Mouse (Mus musculus) MEL (cell line): ENCODE measurements around the gene Npffr2. TPM values are rescaled to one million over a fixed set of nuclear protein-coding genes. Genes with fewer than 3 reads are reported as not detected.

Experiments used
- DNase-seq: peaks from one replicate; pipeline ENCODE4 v3.0.0; 2011; ENCODE audit warnings: low read depth, low spot score
- H3K27ac ChIP-seq: 2 replicates; pipeline ENCODE4 v1.5.1; 2012; ENCODE audit warnings: low read depth, mild to moderate bottlenecking, control low read depth, low read length, moderate library complexity; ENCODE audit not compliant: control insufficient read depth
- H3K27me3 ChIP-seq, 2 experiments: fragments of 150-350 bp in 1 of 2; sonication (generic) in 1 of 2; 2 replicates each; pipeline ENCODE4 v1.6.1; 2012; ENCODE audit warnings: low read length in 2 of 2, mild to moderate bottlenecking in 2 of 2, improper control_type of control experiment in 1 of 2, moderate library complexity in 1 of 2; ENCODE audit not compliant: insufficient read depth in 2 of 2, control insufficient read depth in 1 of 2
- H3K36me3 ChIP-seq, 2 experiments: 2 replicates each; pipeline ENCODE4 v1.6.1; 2012 to 2014; ENCODE audit warnings: low read length in 2 of 2, improper control_type of control experiment in 1 of 2, inconsistent platforms in 1 of 2, mild to moderate bottlenecking in 1 of 2; ENCODE audit not compliant: insufficient read depth in 2 of 2, control insufficient read depth in 1 of 2
- H3K4me1 ChIP-seq, 2 experiments: fragments of 150-350 bp in 1 of 2; sonication (generic) in 1 of 2; 2 replicates each; pipeline ENCODE4 v1.6.1; 2012; ENCODE audit warnings: low read length in 2 of 2, improper control_type of control experiment in 1 of 2, mild to moderate bottlenecking in 1 of 2; ENCODE audit not compliant: insufficient read depth in 2 of 2, control insufficient read depth in 1 of 2
- H3K4me3 ChIP-seq, 2 experiments: fragments of 150-350 bp in 1 of 2; sonication (generic) in 1 of 2; 2 replicates each; pipeline ENCODE4 v1.5.1; 2012; ENCODE audit warnings: low read depth in 2 of 2, low read length in 2 of 2, mild to moderate bottlenecking in 2 of 2, moderate library complexity in 2 of 2, control low read depth in 1 of 2, improper control_type of control experiment in 1 of 2; ENCODE audit not compliant: control insufficient read depth in 1 of 2, insufficient read depth in 1 of 2
- H3K79me2 ChIP-seq: 2 replicates; pipeline ENCODE4 v1.6.1; 2012; ENCODE audit warnings: mild to moderate bottlenecking, low read length, moderate library complexity; ENCODE audit not compliant: control insufficient read depth, poor library complexity, insufficient read depth
- H3K9ac ChIP-seq: 2 replicates; pipeline ENCODE4 v1.6.1; 2012; ENCODE audit warnings: low read depth, mild to moderate bottlenecking, control low read depth, low read length, moderate library complexity; ENCODE audit not compliant: control insufficient read depth, poor library complexity, severe bottlenecking
- H3K9me3 ChIP-seq: fragments of 150-350 bp; sonication (generic); replicated peaks from 2 replicates; pipeline ENCODE4 v1.6.1; 2012; ENCODE audit warnings: mild to moderate bottlenecking, low read length, improper control_type of control experiment, moderate library complexity; ENCODE audit not compliant: insufficient read depth
- CHD1 ChIP-seq: IDR thresholded peaks from 2 replicates; pipeline ENCODE4 v1.6.1; 2012; ENCODE audit warnings: low read depth, mild to moderate bottlenecking, inconsistent platforms, low read length, improper control_type of control experiment
- CHD2 ChIP-seq: IDR thresholded peaks from 2 replicates; pipeline ENCODE4 v1.6.1; 2011; ENCODE audit warnings: low read length, improper control_type of control experiment
- CTCF ChIP-seq, 3 experiments: IDR thresholded peaks in 2 of 3; conservative IDR thresholded peaks in 1 of 3; 2 replicates each; pipeline ENCODE4 v1.5.1; 2011 to 2012; ENCODE audit warnings: low read length in 3 of 3, low read depth in 2 of 3, mild to moderate bottlenecking in 2 of 3, improper control_type of control experiment in 1 of 3, inconsistent platforms in 1 of 3, mixed read lengths in 1 of 3, moderate library complexity in 1 of 3; ENCODE audit not compliant: control insufficient read depth in 1 of 3, insufficient read depth in 1 of 3, poor library complexity in 1 of 3, severe bottlenecking in 1 of 3
- EP300 ChIP-seq, 2 experiments: IDR thresholded peaks; 2 replicates each; pipeline ENCODE4 v1.6.1; 2011; ENCODE audit warnings: improper control_type of control experiment in 2 of 2, low read length in 2 of 2, low read depth in 1 of 2, mild to moderate bottlenecking in 1 of 2
- GATA1 ChIP-seq: IDR thresholded peaks from 2 replicates; pipeline ENCODE4 v1.6.1; 2011; ENCODE audit warnings: low read depth, low read length, improper control_type of control experiment
- MAFK ChIP-seq: IDR thresholded peaks from 2 replicates; pipeline ENCODE4 v1.6.1; 2011; ENCODE audit warnings: low read depth, mild to moderate bottlenecking, low read length, improper control_type of control experiment, borderline replicate concordance
- MAX ChIP-seq: IDR thresholded peaks from 2 replicates; pipeline ENCODE4 v1.6.1; 2011; ENCODE audit warnings: low read length, improper control_type of control experiment
- MXI1 ChIP-seq: IDR thresholded peaks from 2 replicates; pipeline ENCODE4 v1.6.1; 2011; ENCODE audit warnings: mild to moderate bottlenecking, low read depth, low read length, improper control_type of control experiment
- MYC ChIP-seq: IDR thresholded peaks from 2 replicates; pipeline ENCODE4 v1.6.1; 2011; ENCODE audit warnings: low read depth, mild to moderate bottlenecking, low read length, improper control_type of control experiment, moderate library complexity
- NRF1 ChIP-seq: IDR thresholded peaks from 2 replicates; pipeline ENCODE4 v1.6.1; 2014; ENCODE audit warnings: low read depth, mild to moderate bottlenecking, inconsistent platforms, low read length, improper control_type of control experiment, moderate library complexity; ENCODE audit not compliant: poor library complexity, insufficient read depth, severe bottlenecking
- POLR2A ChIP-seq, 2 experiments: IDR thresholded peaks; 2 replicates each; pipeline ENCODE4 v1.6.1; 2011 to 2012; ENCODE audit warnings: low read length in 2 of 2, mild to moderate bottlenecking in 2 of 2, control low read depth in 1 of 2, improper control_type of control experiment in 1 of 2, low read depth in 1 of 2, moderate library complexity in 1 of 2; ENCODE audit not compliant: control insufficient read depth in 1 of 2, insufficient read depth in 1 of 2, poor library complexity in 1 of 2
- POLR2AphosphoS5 ChIP-seq: IDR thresholded peaks from 2 replicates; pipeline ENCODE4 v1.6.1; 2012; ENCODE audit warnings: low read depth, borderline replicate concordance, mild to moderate bottlenecking, inconsistent platforms, low read length, moderate library complexity, mixed read lengths
- RAD21 ChIP-seq: IDR thresholded peaks from 2 replicates; pipeline ENCODE4 v1.6.1; 2011; ENCODE audit warnings: mild to moderate bottlenecking, low read depth, low read length, improper control_type of control experiment
- SMC3 ChIP-seq: IDR thresholded peaks from 2 replicates; pipeline ENCODE4 v1.6.1; 2011; ENCODE audit warnings: low read depth, low read length, improper control_type of control experiment
- TCF12 ChIP-seq: IDR thresholded peaks from 2 replicates; pipeline ENCODE4 v1.6.1; 2014; ENCODE audit warnings: low read depth, mild to moderate bottlenecking, inconsistent platforms, low read length, improper control_type of control experiment, moderate library complexity
- UBTF ChIP-seq: IDR thresholded peaks from 2 replicates; pipeline ENCODE4 v1.6.1; 2012; ENCODE audit warnings: low read depth, mild to moderate bottlenecking, inconsistent platforms, low read length, improper control_type of control experiment, moderate library complexity, borderline replicate concordance; ENCODE audit not compliant: insufficient read depth
- USF2 ChIP-seq, 2 experiments: IDR thresholded peaks; 2 replicates each; pipeline ENCODE4 v1.6.1; 2011 to 2012; ENCODE audit warnings: improper control_type of control experiment in 2 of 2, low read length in 2 of 2, borderline replicate concordance in 1 of 2, inconsistent platforms in 1 of 2, low read depth in 1 of 2, mild to moderate bottlenecking in 1 of 2; ENCODE audit not compliant: insufficient read depth in 1 of 2
- ZC3H11A ChIP-seq: IDR thresholded peaks from 2 replicates; pipeline ENCODE4 v1.6.1; 2012; ENCODE audit warnings: low read depth, mild to moderate bottlenecking, inconsistent platforms, low read length, improper control_type of control experiment
- ZKSCAN1 ChIP-seq: IDR thresholded peaks from 2 replicates; pipeline ENCODE4 v1.6.1; 2012; ENCODE audit warnings: low read depth, mild to moderate bottlenecking, inconsistent platforms, low read length, improper control_type of control experiment, moderate library complexity
- ZNF384 ChIP-seq: IDR thresholded peaks from 2 replicates; pipeline ENCODE4 v1.6.1; 2012; ENCODE audit warnings: low read depth, mild to moderate bottlenecking, inconsistent platforms, low read length, improper control_type of control experiment
- polyA plus RNA-seq, 2 experiments: library from polyadenylated mRNA; stranded (reverse) in 1 of 2; unstranded in 1 of 2; fragments of >175 nt in 1 of 2; fragments of >200 nt in 1 of 2; gene quantifications; 2 replicates each; pipeline versions ENCODE4 v1.2.1 to v1.2.4; 2012; ENCODE audit warnings: low replicate concordance in 2 of 2, low read depth in 1 of 2; ENCODE audit not compliant: insufficient read length in 2 of 2, insufficient read depth in 1 of 2, missing spikeins in 1 of 2
- total RNA-seq: library from RNA; depleted of rRNA; stranded (reverse); fragments of 300-350 nt; gene quantifications from 2 replicates; pipeline ENCODE4 v1.2.3, GENCODE M21; 2012

Npffr2 gene
- total and polyA plus RNA-seq, 3 experiments, result not detected

- Histone ChIP-seq H3K79me2 (no peaks in the 10 kb centered on the region), H3K9ac (no peak overlapping the region), H3K27me3 (no peaks in the 10 kb centered on the region), H3K9me3 (no peaks in the 10 kb centered on the region), H3K27ac (no peak overlapping the region), H3K36me3 (no peaks in the 10 kb centered on the region), H3K4me3 (no peak overlapping the region), H3K4me1 (no peaks in the 10 kb centered on the region)
- TF ChIP-seq RAD21 (peak; percentile 33), CTCF (IDR thresholded peaks at IDR 0.05 in 2 of 3, conservative IDR thresholded peaks at IDR 0.05 in 1 of 3; ENCODE audit: control insufficient read depth in 1 of 3, insufficient read depth in 1 of 3, low read depth in 2 of 3, low read length in 3 of 3, poor library complexity in 1 of 3, severe bottlenecking in 1 of 3) (peak; percentile 39 to 48 (median 42)), SMC3 (peak; percentile 32), TCF12 (no peak)
- DNase-seq, result peak; percentile 34
These were observed 27.0 kb upstream of the Npffr2 start for GRCm38 (mm10) chr5:89500182-89500581.

- H3K36me3 ChIP-seq, result no peaks in the 10 kb centered on the region
- H3K4me1 ChIP-seq, result no peaks in the 10 kb centered on the region
- no peak for TF ChIP-seq GATA1
- no peak for TF ChIP-seq MAX
- no peak for TF ChIP-seq ZNF384
- TF ChIP-seq MYC, result no peak
- no peak for TF ChIP-seq MXI1
- no peak for TF ChIP-seq UBTF
- TF ChIP-seq POLR2A (IDR thresholded peaks at IDR 0.05; ENCODE audit: control insufficient read depth in 1 of 2, insufficient read depth in 1 of 2, low read depth in 1 of 2, low read length in 2 of 2, poor library complexity in 1 of 2), result no peak
- TF ChIP-seq CTCF (IDR thresholded peaks at IDR 0.05 in 2 of 3, conservative IDR thresholded peaks at IDR 0.05 in 1 of 3; ENCODE audit: control insufficient read depth in 1 of 3, insufficient read depth in 1 of 3, low read depth in 2 of 3, low read length in 3 of 3, poor library complexity in 1 of 3, severe bottlenecking in 1 of 3), result no peak
- TF ChIP-seq EP300 (IDR thresholded peaks at IDR 0.05; ENCODE audit: low read depth in 1 of 2, low read length in 2 of 2), result no peak
- TF ChIP-seq ZC3H11A, result no peak
- TF ChIP-seq ZKSCAN1, result no peak
- TF ChIP-seq USF2 (IDR thresholded peaks at IDR 0.05; ENCODE audit: borderline replicate concordance in 1 of 2, insufficient read depth in 1 of 2, low read depth in 1 of 2, low read length in 2 of 2), result no peak
- no peak for TF ChIP-seq POLR2AphosphoS5
- TF ChIP-seq CHD2, result no peak
- no peak for TF ChIP-seq CHD1
- no peak for TF ChIP-seq NRF1
- TF ChIP-seq MAFK, result no peak
- H3K27me3 ChIP-seq, result peaks cover 0 to 2% of the 10 kb centered on the region in 2 experiments; a peak in 1 of 4 replicates
- no peak for DNase-seq
- H3K9me3 ChIP-seq, result no peaks in the 10 kb centered on the region
- no peak overlapping the region for H3K9ac ChIP-seq
- no peak overlapping the region for H3K4me3 ChIP-seq
- H3K27ac ChIP-seq, result no peak overlapping the region
- no peaks in the 10 kb centered on the region for H3K79me2 ChIP-seq
These were observed 8.6 kb upstream of the Npffr2 start for GRCm38 (mm10) chr5:89518641-89519040.
